Mouse (Mus musculus) hindbrain, embryonic 14.5 days (tissue): ENCODE data around the gene Kremen1. TPM values are rescaled to one million over a fixed set of nuclear protein-coding genes. Genes with fewer than 3 reads are reported as not detected.

Experiments used
- ATAC-seq: fragments of 200-750 bp; cut with Nextera tagmentation; 2 replicates; pipeline ENCODE4 v1.8.0; 2017; ENCODE audit warnings: moderate number of reproducible peaks, mild to moderate bottlenecking, moderate TSS enrichment, moderate library complexity; ENCODE audit not compliant: low FRiP score
- DNase-seq: peaks from one replicate; pipeline ENCODE4 v3.0.0-alpha.2; 2015; ENCODE audit warnings: low spot score
- H3K27ac ChIP-seq: fragments of 300-500 bp; sonication (generic); 2 replicates; pipeline ENCODE4 v1.5.1; 2014; ENCODE audit warnings: mild to moderate bottlenecking, moderate library complexity
- H3K27me3 ChIP-seq: fragments of 300-500 bp; sonication (generic); 2 replicates; pipeline ENCODE4 v1.6.1; 2014; ENCODE audit warnings: mild to moderate bottlenecking, low read length, mixed read lengths; ENCODE audit not compliant: control insufficient read depth, insufficient read depth
- H3K36me3 ChIP-seq: fragments of 300-500 bp; sonication (generic); replicated peaks from 2 replicates; pipeline ENCODE4 v1.6.1; 2014; ENCODE audit not compliant: control insufficient read depth, insufficient read depth
- H3K4me1 ChIP-seq: fragments of 300-500 bp; sonication (generic); replicated peaks from 2 replicates; pipeline ENCODE4 v1.6.1; 2014; ENCODE audit warnings: antibody characterized with exemption, low read length, mixed read lengths; ENCODE audit not compliant: control insufficient read depth, insufficient read depth
- H3K4me2 ChIP-seq: fragments of 300-500 bp; sonication (generic); replicated peaks from 2 replicates; pipeline ENCODE4 v1.6.1; 2014; ENCODE audit warnings: mild to moderate bottlenecking, moderate library complexity
- H3K4me3 ChIP-seq: fragments of 300-500 bp; sonication (generic); replicated peaks from 2 replicates; pipeline ENCODE4 v1.5.1; 2014; ENCODE audit warnings: mild to moderate bottlenecking, low read length
- H3K9ac ChIP-seq: fragments of 300-500 bp; sonication (generic); 2 replicates; pipeline ENCODE4 v1.6.1; 2014
- H3K9me3 ChIP-seq: fragments of 300-500 bp; sonication (generic); 2 replicates; pipeline ENCODE4 v1.6.1; 2016; ENCODE audit warnings: low read length; ENCODE audit not compliant: control insufficient read depth
- WGBS: fragments of 180-500 bp; shearing (Covaris S2); extraction: QIAGEN DNeasy Blood & Tissue Kit; methylation state at CpG from one replicate; pipeline ENCODE4 v1.1.7; 2014; 5-methylcytosine and 5-hydroxymethylcytosine counted together
- polyA plus RNA-seq: library from polyadenylated mRNA; unstranded; fragments of >200 nt; fragmentation: Nextera tagmentation; extraction: Ambion mirVana; gene quantifications from 2 replicates; pipeline ENCODE4 v1.2.1, GENCODE M21; 2014

Kremen1 gene
- polyA plus RNA-seq, 1 experiment from 2014 or later = 5.7 TPM

GRCm38 (mm10) chr11:5151247-5151630 lies 110.1 kb downstream of the Kremen1 start:
- peaks cover 11% of the 10 kb centered on the region; the same call in 1 of the 2 replicates for H3K27me3 ChIP-seq
- H3K36me3 ChIP-seq = no peaks in the 10 kb centered on the region
- H3K27ac ChIP-seq = no peak overlapping the region
- ATAC-seq (no peak), DNase-seq (no peak)
- H3K9me3 ChIP-seq = no peaks in the 10 kb centered on the region
- peak overlapping the region; percentile 48 for H3K4me3 ChIP-seq
- 0 out of 2 replicates have a peak, but pooled peaks cover 17% of the 10 kb centered on the region for H3K4me1 ChIP-seq
- peak overlapping the region; percentile 83 for H3K4me2 ChIP-seq
- WGBS = 9% methylated on average over 4 of the region's 4 CpGs
- no peak overlapping the region for H3K9ac ChIP-seq

- 48% methylated on average over 9 of the region's 9 CpGs for WGBS
- no peak overlapping the region for H3K27ac ChIP-seq
- peaks cover 11% of the 10 kb centered on the region; the same call in 1 of the 2 replicates for H3K27me3 ChIP-seq
- H3K4me1 ChIP-seq = 0 out of 2 replicates have a peak, but pooled peaks cover 17% of the 10 kb centered on the region
- H3K36me3 ChIP-seq = no peaks in the 10 kb centered on the region
- H3K4me2 ChIP-seq = 0 out of 2 replicates have a peak overlapping the region, but pooled peaks have one; percentile 83
- no peak overlapping the region for H3K4me3 ChIP-seq
- DNase-seq (no peak), ATAC-seq (no peak; the same call in 1 of the 2 replicates)
- no peak overlapping the region for H3K9ac ChIP-seq
- H3K9me3 ChIP-seq = no peaks in the 10 kb centered on the region
Measured at GRCm38 (mm10) chr11:5150416-5151246, 110.7 kb downstream of the Kremen1 start.

GRCm38 (mm10) chr11:5149955-5150354 lies 111.4 kb downstream of the Kremen1 start:
- 61% methylated on average over 9 of the region's 9 CpGs for whole genome bisulfite sequencing
- H3K27ac ChIP-seq = no peak overlapping the region
- no peaks in the 10 kb centered on the region for H3K36me3 ChIP-seq
- peak; percentile 17; the same call in 1 of the 2 replicates for ATAC-seq
- no peak for DNase-seq
- peaks cover 11% of the 10 kb centered on the region; the same call in 1 of the 2 replicates for H3K27me3 ChIP-seq
- H3K9me3 ChIP-seq = no peaks in the 10 kb centered on the region
- 0 out of 2 replicates have a peak, but pooled peaks cover 17% of the 10 kb centered on the region for H3K4me1 ChIP-seq
- no peak overlapping the region for H3K4me3 ChIP-seq
- H3K9ac ChIP-seq = no peak overlapping the region
- no peak overlapping the region for H3K4me2 ChIP-seq

GRCm38 (mm10) chr11:5149249-5149648 lies 112.1 kb downstream of the Kremen1 start:
- DNase-seq = no peak

GRCm38 (mm10) chr11:5145600-5145999 lies 115.8 kb downstream of the Kremen1 start:
- no peaks in the 10 kb centered on the region for H3K36me3 ChIP-seq
- no peaks in the 10 kb centered on the region for H3K9me3 ChIP-seq
- H3K4me2 ChIP-seq = no peak overlapping the region
- H3K27me3 ChIP-seq = 0 out of 2 replicates have a peak, but pooled peaks cover 2% of the 10 kb centered on the region
- DNase-seq = no peak
- H3K27ac ChIP-seq = no peak overlapping the region
- no peak overlapping the region for H3K4me3 ChIP-seq
- H3K4me1 ChIP-seq = 0 out of 2 replicates have a peak, but pooled peaks cover 18% of the 10 kb centered on the region
- H3K9ac ChIP-seq = no peak overlapping the region
- 89% methylated on average over 3 of the region's 3 CpGs for WGBS
- no peak for ATAC-seq

More at GRCm38 (mm10) chr11:5149249-5149648, 112.1 kb downstream of the Kremen1 start:
- Histone ChIP-seq H3K4me1 (0 out of 2 replicates have a peak, but pooled peaks cover 17% of the 10 kb centered on the region), H3K9ac (no peak overlapping the region), H3K27ac (no peak overlapping the region), H3K4me3 (no peak overlapping the region), H3K36me3 (no peaks in the 10 kb centered on the region), H3K4me2 (no peak overlapping the region), H3K27me3 (peaks cover 11% of the 10 kb centered on the region; the same call in 1 of the 2 replicates), H3K9me3 (no peaks in the 10 kb centered on the region)
- WGBS = 12% methylated on average over 7 of the region's 7 CpGs
- no peak for ATAC-seq

GRCm38 (mm10) chr11:5141965-5142364 lies 119.4 kb downstream of the Kremen1 start:
- Histone ChIP-seq H3K27ac (no peak overlapping the region), H3K27me3 (no peaks in the 10 kb centered on the region), H3K9me3 (no peaks in the 10 kb centered on the region), H3K4me1 (peaks cover 10% of the 10 kb centered on the region; the same call in 1 of the 2 replicates), H3K36me3 (no peaks in the 10 kb centered on the region), H3K4me2 (no peak overlapping the region), H3K4me3 (no peak overlapping the region), H3K9ac (no peak overlapping the region)
- WGBS = 84% methylated on average over 2 of the region's 2 CpGs
- no peak for DNase-seq
- ATAC-seq = no peak

Other genes starting within 250 kb of the Kremen1 start
- gene Rasl10a, start 203.4 kb downstream of the Kremen1 start, polyA plus RNA-seq = 1.0 and 1.8 TPM in 2 replicates
- 24.9 and 28.9 TPM in 2 replicates for gene Gas2l1, start 196.2 kb downstream of the Kremen1 start, polyA plus RNA-seq
- gene Rhbdd3, start 162.6 kb downstream of the Kremen1 start, polyA plus RNA-seq = 39.7 and 44.5 TPM in 2 replicates
- gene Ewsr1, start 162.3 kb downstream of the Kremen1 start, polyA plus RNA-seq = 267 and 288 TPM in 2 replicates
- 14.7 and 17.8 TPM in 2 replicates for gene Emid1, start 109.3 kb downstream of the Kremen1 start, polyA plus RNA-seq
- gene Znrf3, start 183.3 kb upstream of the Kremen1 start, polyA plus RNA-seq = 7.5 and 7.6 TPM in 2 replicates